Comparison of ENCODE assay signal across 9 mouse cellular contexts in genomic region chr7:30805924-30806323, GRCm38 (mm10). TPM values are rescaled to one million over a fixed set of nuclear protein-coding genes. Genes with fewer than 3 reads are reported as not detected.
DNase-seq lines count a peak whose midpoint lies in the region; ATAC-seq lines count a peak whose summit lies in the region.
"Had no signal": no experiment of that assay in that cellular context is flagged by ENCODE, and none has a peak within 500 bp of the region (broad histone marks: within the 10 kb centered on the region; RNA-seq: fewer than 3 reads in every experiment).

No protein-coding gene starts in this region.

- peak; percentile 46 for ATAC-seq in erythroblast, adult 5-6 weeks (replicated peaks; ENCODE audit: low FRiP score, poor library complexity, severe bottlenecking)
- ATAC-seq in hindbrain, embryonic 12.5 days (ENCODE audit: low FRiP score): no peak
- no peak for ATAC-seq in intestine, embryonic 15.5 days

- no peak overlapping the region for H3K4me3 ChIP-seq in hindbrain, embryonic 12.5 days
- H3K4me3 ChIP-seq in intestine, embryonic 15.5 days (replicated peaks): no peak overlapping the region

- no peaks in the 10 kb centered on the region for H3K27me3 ChIP-seq in hindbrain, embryonic 12.5 days
- no peaks in the 10 kb centered on the region for H3K27me3 ChIP-seq in intestine, embryonic 15.5 days (replicated peaks)

- H3K27ac ChIP-seq in hindbrain, embryonic 12.5 days: no peak overlapping the region
- H3K27ac ChIP-seq in intestine, embryonic 15.5 days: no peak overlapping the region

- DNase-seq in heart, postnatal 4 days: peak; percentile 33
- DNase-seq in heart, adult 8-10 months (ENCODE audit: low spot score): no peak
- DNase-seq in NIH3T3 (ENCODE audit: low read depth): peak; percentile 28
- DNase-seq in monocyte, adult 2 months (ENCODE audit: low read depth in 1 of 2, low spot score in 2 of 2): peak; percentile 29 to 59
- DNase-seq in frontal cortex, postnatal 36 days (ENCODE audit: low spot score in 2 of 2): no peak

- no peak overlapping the region for H3K4me2 ChIP-seq in hindbrain, embryonic 12.5 days (replicated peaks)
- no peak overlapping the region for H3K4me2 ChIP-seq in intestine, embryonic 15.5 days (replicated peaks)

- WGBS in hindbrain, embryonic 12.5 days: 44% methylated on average over 6 of the region's 6 CpGs
- 52% methylated on average over 6 of the region's 6 CpGs for WGBS in intestine, embryonic 15.5 days

- no peaks in the 10 kb centered on the region for H3K36me3 ChIP-seq in hindbrain, embryonic 12.5 days
- H3K36me3 ChIP-seq in intestine, embryonic 15.5 days: no peaks in the 10 kb centered on the region

- H3K4me1 ChIP-seq in hindbrain, embryonic 12.5 days: no peaks in the 10 kb centered on the region
- no peaks in the 10 kb centered on the region for H3K4me1 ChIP-seq in intestine, embryonic 15.5 days (replicated peaks)

- peaks cover 7% of the 10 kb centered on the region; the same call in 1 of the 2 replicates for H3K9me3 ChIP-seq in hindbrain, embryonic 12.5 days (replicated peaks)
- no peaks in the 10 kb centered on the region for H3K9me3 ChIP-seq in intestine, embryonic 15.5 days

- no peak overlapping the region for H3K9ac ChIP-seq in hindbrain, embryonic 12.5 days
- H3K9ac ChIP-seq in intestine, embryonic 15.5 days: no peak overlapping the region

RNA-seq across cellular contexts. Expression of gene Ffar2, which starts 17.7 kb away (rescaled TPM):
- total RNA-seq in heart, postnatal 4 days (2021): not detected
- total RNA-seq in heart, adult 8-10 months (2022): under 1 TPM in 2 of 4 experiments, not detected in 2; 0.25 to 0.46 TPM
- total RNA-seq in erythroblast, adult 5-6 weeks (2015; ENCODE audit: low replicate concordance): 8.1 and 11.1 TPM in 2 replicates
- 10.6 and 12.3 TPM in 2 replicates for total RNA-seq in erythroblast, adult 5-6 weeks (2017; ENCODE audit: low replicate concordance)
- polyA plus RNA-seq in hindbrain, embryonic 12.5 days (2016; fragmentation: Nextera tagmentation; extraction: Ambion mirVana): not detected in 2 replicates
- 10.9 and 15.5 TPM in 2 replicates for polyA plus RNA-seq in intestine, embryonic 15.5 days (2015; fragmentation: Nextera tagmentation; extraction: Ambion mirVana)

RNA-seq across cellular contexts. Expression of gene Krtdap, which starts 18.2 kb away (rescaled TPM):
- total RNA-seq in heart, postnatal 4 days (2021): not detected
- total RNA-seq in heart, adult 8-10 months (2022): not detected
- not detected in 2 replicates for total RNA-seq in erythroblast, adult 5-6 weeks (2015; ENCODE audit: low replicate concordance)
- not detected in 2 replicates for total RNA-seq in erythroblast, adult 5-6 weeks (2017; ENCODE audit: low replicate concordance)
- polyA plus RNA-seq in hindbrain, embryonic 12.5 days (2016; fragmentation: Nextera tagmentation; extraction: Ambion mirVana): not detected in 2 replicates
- polyA plus RNA-seq in intestine, embryonic 15.5 days (2015; fragmentation: Nextera tagmentation; extraction: Ambion mirVana): 1.9 and 2.8 TPM in 2 replicates

RNA-seq across cellular contexts. Expression of gene Dmkn, which starts 42.4 kb away (rescaled TPM):
- 1 to 10 TPM; 4.6 to 5.7 TPM for total RNA-seq in heart, postnatal 4 days (2021)
- 1 to 10 TPM in 3 of 4 experiments, under 1 TPM in 1; 0.82 to 1.7 (median 1.4) TPM for total RNA-seq in heart, adult 8-10 months (2022)
- 7.7 and 29.0 TPM in 2 replicates for total RNA-seq in erythroblast, adult 5-6 weeks (2015; ENCODE audit: low replicate concordance)
- 5.3 and 10.9 TPM in 2 replicates for total RNA-seq in erythroblast, adult 5-6 weeks (2017; ENCODE audit: low replicate concordance)
- polyA plus RNA-seq in hindbrain, embryonic 12.5 days (2016; fragmentation: Nextera tagmentation; extraction: Ambion mirVana): 0.59 and 0.67 TPM in 2 replicates
- 4.6 and 5.3 TPM in 2 replicates for polyA plus RNA-seq in intestine, embryonic 15.5 days (2015; fragmentation: Nextera tagmentation; extraction: Ambion mirVana)

RNA-seq across cellular contexts. Expression of gene Ffar3, which starts 50.1 kb away (rescaled TPM):
- total RNA-seq in heart, postnatal 4 days (2021): not detected
- total RNA-seq in heart, adult 8-10 months (2022): not detected
- not detected in 2 replicates for total RNA-seq in erythroblast, adult 5-6 weeks (2015; ENCODE audit: low replicate concordance)
- not detected in 2 replicates for total RNA-seq in erythroblast, adult 5-6 weeks (2017; ENCODE audit: low replicate concordance)
- polyA plus RNA-seq in hindbrain, embryonic 12.5 days (2016; fragmentation: Nextera tagmentation; extraction: Ambion mirVana): not detected in 2 replicates
- 0.54 and 0.83 TPM in 2 replicates for polyA plus RNA-seq in intestine, embryonic 15.5 days (2015; fragmentation: Nextera tagmentation; extraction: Ambion mirVana)
- polyA plus RNA-seq: limb, embryonic 14.5 days had no signal

RNA-seq across cellular contexts. Expression of gene Sbsn, which starts 54.7 kb away (rescaled TPM):
- 1 to 10 TPM; 4.8 to 5.1 TPM for total RNA-seq in heart, postnatal 4 days (2021)
- total RNA-seq in heart, adult 8-10 months (2022): 1 to 10 TPM; 1.3 to 4.6 (median 3.0) TPM
- not detected in 2 replicates for total RNA-seq in erythroblast, adult 5-6 weeks (2015; ENCODE audit: low replicate concordance)
- total RNA-seq in erythroblast, adult 5-6 weeks (2017; ENCODE audit: low replicate concordance): not detected in 2 replicates
- 1.7 and 2.5 TPM in 2 replicates for polyA plus RNA-seq in hindbrain, embryonic 12.5 days (2016; fragmentation: Nextera tagmentation; extraction: Ambion mirVana)
- 1.4 TPM in 2 replicates for polyA plus RNA-seq in intestine, embryonic 15.5 days (2015; fragmentation: Nextera tagmentation; extraction: Ambion mirVana)

Comparison
In these comparisons a context has a peak if more than half of its experiments do, and no peak if none do; other contexts are left out.
1. DNase-seq: peak in heart, postnatal 4 days (single experiment), NIH3T3 (single experiment) and monocyte, adult 2 months (2 of 2); none in heart, adult 8-10 months (single experiment) and frontal cortex, postnatal 36 days (0 of 2).
2. RNA of gene Ffar2, which starts 17.7 kb away (total RNA-seq): 8.1 to 12.3 TPM in erythroblast, adult 5-6 weeks; 0.25 to 0.46 TPM in heart, adult 8-10 months and not detected in heart, postnatal 4 days; every median in the first group is over 4 times any median in the second.